Mouse (Mus musculus) lung, adult 2 months (tissue): ENCODE measurements around the gene Trabd. TPM values are rescaled to one million over a fixed set of nuclear protein-coding genes. Genes with fewer than 3 reads are reported as not detected.

Experiments
- DNase-seq: peaks from one replicate; pipeline ENCODE4 v3.0.0; 2022
- H3K4me1 ChIP-seq: fragments of 200-500 bp; 2 replicates; pipeline ENCODE4 v1.6.1; 2011; ENCODE audit warnings: low read length; ENCODE audit not compliant: control insufficient read depth, insufficient read depth
- H3K4me3 ChIP-seq: fragments of 200-500 bp; replicated peaks from 2 replicates; pipeline ENCODE3; 2011; ENCODE audit warnings: low read depth, mild to moderate bottlenecking, control low read depth, low read length; ENCODE audit errors: extremely low read depth
- CTCF ChIP-seq: fragments of 200-500 bp; IDR thresholded peaks from 2 replicates; pipeline ENCODE4 v1.5.1; 2011; ENCODE audit warnings: mild to moderate bottlenecking, low read length, control low read depth; ENCODE audit not compliant: insufficient read depth
- POLR2A ChIP-seq: fragments of 200-500 bp; IDR thresholded peaks from 2 replicates; pipeline ENCODE4 v1.6.1; 2011; ENCODE audit warnings: low read depth, mild to moderate bottlenecking, control low read depth, low read length, borderline replicate concordance; ENCODE audit errors: extremely low read depth
- whole genome bisulfite sequencing: fragments of 180-500 bp; shearing (Covaris S2); methylation state at CpG from one replicate; pipeline ENCODE4 v1.1.7; 2018; 5-methylcytosine and 5-hydroxymethylcytosine counted together
- polyA plus RNA-seq: library from polyadenylated mRNA; depleted of rRNA; stranded (reverse); fragments of >200 nt; gene quantifications from 2 replicates; pipeline ENCODE4 v1.2.3, GENCODE M21; 2012

Trabd gene
- polyA plus RNA-seq, 1 experiment = 64.3 TPM

GRCm38 (mm10) chr15:89061761-89062517 lies 13.0 kb upstream of the Trabd start:
- WGBS = 89% methylated on average over 6 of the region's 6 CpGs
- Histone ChIP-seq H3K4me3 (no peak overlapping the region), H3K4me1 (peaks cover 2% of the 10 kb centered on the region; the same call in 1 of the 2 replicates)
- no peak for DNase-seq
- TF ChIP-seq POLR2A (no peak), CTCF (no peak)

GRCm38 (mm10) chr15:89062518-89062910 lies 12.4 kb upstream of the Trabd start:
- Histone ChIP-seq H3K4me3 (no peak overlapping the region), H3K4me1 (peaks cover 3% of the 10 kb centered on the region; the same call in 1 of the 2 replicates)
- no peak for DNase-seq
- no peak for TF ChIP-seq POLR2A
- no peak for TF ChIP-seq CTCF
- WGBS = 79% methylated on average over 5 of the region's 5 CpGs

- no peak for DNase-seq
- no peak for TF ChIP-seq POLR2A
- no peak for TF ChIP-seq CTCF
- Histone ChIP-seq H3K4me1 (peaks cover 5% of the 10 kb centered on the region; the same call in 1 of the 2 replicates), H3K4me3 (no peak overlapping the region)
- 62% methylated on average over 7 of the region's 7 CpGs for WGBS
Measured at GRCm38 (mm10) chr15:89063001-89063400, 11.9 kb upstream of the Trabd start.

GRCm38 (mm10) chr15:89063536-89063935 lies 11.4 kb upstream of the Trabd start:
- TF ChIP-seq POLR2A = no peak
- TF ChIP-seq CTCF = no peak
- no peak overlapping the region for H3K4me3 ChIP-seq
- WGBS = 68% methylated on average over 6 of the region's 6 CpGs
- no peak for DNase-seq
- H3K4me1 ChIP-seq = peaks cover 5% of the 10 kb centered on the region; the same call in 1 of the 2 replicates

- Histone ChIP-seq H3K4me1 (peaks cover 5% of the 10 kb centered on the region; the same call in 1 of the 2 replicates), H3K4me3 (no peak overlapping the region)
- TF ChIP-seq POLR2A = no peak
- no peak for TF ChIP-seq CTCF
- DNase-seq = no peak
- 90% methylated on average over 5 of the region's 5 CpGs for WGBS
Measured at GRCm38 (mm10) chr15:89064891-89065290, 10.0 kb upstream of the Trabd start.

GRCm38 (mm10) chr15:89067609-89068008 lies 7.3 kb upstream of the Trabd start:
- WGBS = 19% methylated on average over 35 of the region's 35 CpGs
- H3K4me1 ChIP-seq = peaks cover 3% of the 10 kb centered on the region; the same call in 1 of the 2 replicates
- no peak for TF ChIP-seq POLR2A
- TF ChIP-seq CTCF = no peak
- no peak overlapping the region for H3K4me3 ChIP-seq
- DNase-seq = no peak

GRCm38 (mm10) chr15:89068226-89068625 lies 6.7 kb upstream of the Trabd start:
- WGBS = 29% methylated on average over 26 of the region's 26 CpGs
- H3K4me3 ChIP-seq = no peak overlapping the region

GRCm38 (mm10) chr15:89069336-89069840 lies 5.5 kb upstream of the Trabd start:
- Histone ChIP-seq H3K4me3 (no peak overlapping the region), H3K4me1 (peaks cover 3% of the 10 kb centered on the region; the same call in 1 of the 2 replicates)
- 71% methylated on average over 19 of the region's 19 CpGs for WGBS
- no peak for TF ChIP-seq CTCF
- no peak for TF ChIP-seq POLR2A
- no peak for DNase-seq

More at GRCm38 (mm10) chr15:89068226-89068625, 6.7 kb upstream of the Trabd start:
- TF ChIP-seq CTCF (no peak), POLR2A (no peak)
- no peak for DNase-seq
- H3K4me1 ChIP-seq = peaks cover 3% of the 10 kb centered on the region; the same call in 1 of the 2 replicates

GRCm38 (mm10) chr15:89070606-89071005 lies 4.3 kb upstream of the Trabd start:
- peaks cover 6% of the 10 kb centered on the region; the same call in 1 of the 2 replicates for H3K4me1 ChIP-seq
- H3K4me3 ChIP-seq = no peak overlapping the region
- DNase-seq = no peak
- TF ChIP-seq POLR2A (no peak), CTCF (no peak)
- 72% methylated on average over 24 of the region's 24 CpGs for WGBS

- TF ChIP-seq CTCF = no peak
- TF ChIP-seq POLR2A = no peak
- Histone ChIP-seq H3K4me1 (peaks cover 14% of the 10 kb centered on the region; the same call in 1 of the 2 replicates), H3K4me3 (no peak overlapping the region)
- DNase-seq = no peak
- 66% methylated on average over 10 of the region's 10 CpGs for WGBS
Measured at GRCm38 (mm10) chr15:89073993-89074603, 826 bp upstream of the Trabd start.
